Mouse (Mus musculus): ENCODE measurements around the gene Secisbp2.
A peak's percentile ranks its signal among the peaks of the same experiment; 100 is the strongest.
"Not testable (repeated sequence)": the region's sequence is repeated elsewhere in the genome, so short reads cannot be mapped to it uniquely, and the experiment has no call there.

Gene Secisbp2

DNA sequence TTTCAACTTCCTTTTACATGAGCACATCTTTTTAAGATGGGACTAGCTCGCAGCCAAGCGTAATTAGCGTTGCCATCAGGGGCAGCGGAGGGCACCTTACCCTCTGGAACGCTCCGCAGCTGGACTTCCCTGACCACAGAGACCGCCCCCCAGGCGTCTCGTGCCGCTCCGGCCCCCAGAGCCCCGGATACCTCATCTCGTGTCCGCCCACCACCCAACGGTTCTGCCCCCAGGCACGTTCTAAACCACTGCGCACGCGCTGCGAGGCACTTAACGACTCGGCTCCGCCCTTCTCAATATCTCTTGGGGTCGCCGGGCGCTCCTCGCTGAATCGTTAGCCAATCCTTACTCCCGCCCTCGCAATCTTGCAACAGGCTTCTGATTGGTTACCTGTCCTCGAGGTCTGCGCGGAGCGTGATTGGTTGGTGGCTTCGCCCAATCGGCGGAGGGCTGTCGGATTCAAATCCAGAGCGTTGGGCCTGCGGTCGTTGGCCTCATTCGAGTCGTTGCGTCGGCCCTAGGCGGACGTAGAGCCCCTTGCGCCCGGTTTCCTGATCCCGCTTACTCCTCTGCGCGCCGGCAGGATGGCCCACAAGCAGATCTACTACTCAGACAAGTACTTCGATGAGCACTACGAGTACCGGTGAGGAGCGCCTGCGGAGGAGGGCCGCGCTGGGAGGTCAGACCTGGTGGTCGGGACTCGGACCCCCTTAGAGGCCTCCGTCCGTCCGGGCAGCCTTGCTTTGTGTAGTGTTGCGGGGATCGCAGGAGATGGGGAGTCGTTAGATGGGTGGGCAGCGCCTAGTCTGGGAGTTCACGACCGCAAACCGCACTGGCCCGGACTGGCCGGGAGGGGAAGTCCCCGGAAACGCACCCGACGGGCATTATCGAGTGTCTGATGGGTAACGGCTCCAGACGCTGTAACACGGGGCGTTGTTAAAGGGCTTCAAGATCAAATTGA, 6.4 kb upstream of the Secisbp2 start, which contains the start of gene Cks2:
TSS of gene Cks2 (plus strand) at position 404 of the 961 bp plus-strand sequence.
- peak; percentile 98 for DNase-seq

DNA sequence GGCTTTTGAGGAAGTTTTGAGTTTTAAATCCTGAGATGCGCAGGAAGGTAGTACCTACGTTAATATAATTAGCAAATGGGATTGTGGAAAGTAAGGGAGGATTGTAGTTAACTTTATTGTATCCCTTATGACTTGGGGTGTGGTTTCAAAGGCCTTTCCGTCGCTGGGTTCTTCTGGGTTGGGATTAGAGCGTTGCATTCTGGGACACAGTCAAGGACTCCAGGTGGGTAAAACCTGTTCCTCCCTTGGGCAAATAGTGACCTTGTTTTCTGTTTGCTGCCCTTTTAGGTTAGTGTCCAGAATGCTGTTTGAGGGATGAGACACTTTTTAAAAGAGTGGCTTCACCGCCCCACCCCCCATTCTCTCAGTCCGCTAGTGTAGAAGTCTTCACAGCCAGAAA, 5.6 kb upstream of the Secisbp2 start:
- no peak for DNase-seq

DNA sequence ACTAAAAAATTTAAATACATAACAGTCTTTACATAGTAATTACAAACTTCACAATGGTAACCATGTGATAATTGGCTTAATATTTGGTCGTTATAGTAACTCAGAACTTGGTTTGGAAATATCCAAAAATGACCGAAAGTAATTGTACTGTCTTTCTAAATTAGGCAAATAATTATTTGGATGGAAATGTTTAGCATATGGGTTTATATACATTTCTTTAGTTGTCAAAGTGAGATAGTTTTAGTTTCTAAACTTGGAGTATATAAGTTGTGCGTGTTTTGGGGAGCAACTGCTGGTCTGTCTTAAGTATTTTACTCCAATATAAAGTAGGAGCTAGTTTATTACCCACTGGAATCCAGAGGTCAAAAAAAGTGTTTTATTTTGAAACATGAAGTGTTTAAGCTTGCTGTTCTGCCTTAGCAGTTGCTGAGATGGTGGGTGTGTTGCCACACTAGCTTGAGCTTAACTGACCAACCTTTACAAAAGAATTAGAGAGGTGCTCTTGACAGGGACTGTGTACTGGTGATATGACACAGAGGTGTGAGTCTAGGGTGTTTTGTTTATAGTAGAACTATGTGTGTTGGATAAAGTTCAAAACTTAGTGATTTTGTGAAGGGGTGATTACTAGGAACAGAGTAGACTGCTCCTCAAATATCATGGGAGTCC, 5.0 kb upstream of the Secisbp2 start:
- DNase-seq: no peak

DNA sequence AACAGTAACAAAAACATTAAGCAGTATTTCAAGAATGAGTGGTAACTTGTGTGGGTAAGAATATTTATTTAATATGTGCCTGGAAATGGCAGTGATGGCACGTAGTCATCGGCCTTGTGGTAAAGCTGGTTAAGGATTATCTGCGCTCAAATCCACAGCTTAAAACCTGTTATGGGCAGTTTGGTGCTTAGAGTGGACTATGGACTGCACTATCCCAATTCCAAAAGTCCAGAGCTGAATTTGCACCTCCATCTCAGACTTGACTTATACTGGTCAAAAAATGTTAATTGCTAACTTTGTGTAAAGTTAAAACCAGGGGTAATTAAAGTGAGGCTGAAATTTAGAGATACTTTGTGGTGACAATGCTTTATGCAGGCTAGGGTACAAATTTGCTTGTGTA, 3.7 kb upstream of the Secisbp2 start:
- DNase-seq: no peak

DNA sequence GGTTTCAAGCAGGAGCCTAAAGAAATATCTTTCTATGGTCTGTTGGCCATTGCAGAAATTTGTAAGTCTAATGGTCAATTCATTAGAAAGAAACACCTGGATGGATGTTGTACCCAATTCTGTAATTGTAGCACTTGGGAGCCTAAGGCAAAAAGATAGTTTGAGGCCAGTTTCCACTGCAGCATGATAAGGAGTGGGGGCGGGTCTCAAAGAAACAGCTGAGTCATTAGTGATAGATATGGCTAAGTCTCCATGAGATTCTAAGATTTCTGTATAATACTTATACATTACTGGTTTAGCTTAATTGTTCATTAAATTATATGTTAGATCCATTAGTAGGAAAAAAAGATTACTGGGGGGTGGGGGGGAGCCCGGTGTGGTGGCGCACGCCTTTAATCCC, 3.3 kb upstream of the Secisbp2 start:
- DNase-seq: no peak

DNA sequence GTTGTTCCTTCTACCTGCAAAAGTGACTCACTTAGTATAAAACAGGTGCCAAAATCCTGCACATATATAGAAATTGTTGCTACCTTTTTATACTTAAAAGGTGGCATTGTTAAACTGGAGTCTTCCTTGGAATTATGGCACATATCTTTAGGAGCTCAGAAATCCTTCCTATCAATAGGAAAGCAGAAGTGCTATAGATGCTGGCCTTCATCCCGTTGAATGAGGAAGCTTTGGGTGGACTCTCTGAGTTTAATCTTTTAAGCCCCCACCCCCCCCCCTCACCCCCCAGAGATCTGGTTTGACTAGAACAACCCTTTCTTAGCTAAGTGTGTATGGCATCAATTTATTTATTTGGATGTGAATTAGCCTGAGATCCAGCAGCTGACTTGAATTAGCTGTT, 1.8 kb upstream of the Secisbp2 start:
- DNase-seq: no peak

DNA sequence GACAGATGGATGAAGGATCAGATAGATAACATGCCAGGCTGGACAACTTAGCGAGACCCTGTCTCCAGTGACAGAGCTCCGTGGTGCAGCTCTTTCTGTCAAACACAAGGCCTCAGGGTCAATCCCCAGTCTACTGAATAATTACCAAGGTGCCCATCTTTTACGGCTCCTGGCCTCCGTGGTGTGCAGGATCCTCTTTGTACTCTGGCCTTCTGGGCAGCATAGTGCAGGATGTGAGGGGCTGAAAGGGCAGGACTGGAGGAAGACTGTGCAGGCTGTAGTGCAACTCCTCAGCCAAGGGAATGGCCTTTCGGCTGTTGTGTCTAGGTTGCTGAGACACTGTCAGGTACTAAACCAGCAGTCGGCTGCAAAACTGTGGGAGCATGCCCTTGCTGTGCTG, 1.7 kb downstream of the Secisbp2 start:
- no peak for DNase-seq

DNA sequence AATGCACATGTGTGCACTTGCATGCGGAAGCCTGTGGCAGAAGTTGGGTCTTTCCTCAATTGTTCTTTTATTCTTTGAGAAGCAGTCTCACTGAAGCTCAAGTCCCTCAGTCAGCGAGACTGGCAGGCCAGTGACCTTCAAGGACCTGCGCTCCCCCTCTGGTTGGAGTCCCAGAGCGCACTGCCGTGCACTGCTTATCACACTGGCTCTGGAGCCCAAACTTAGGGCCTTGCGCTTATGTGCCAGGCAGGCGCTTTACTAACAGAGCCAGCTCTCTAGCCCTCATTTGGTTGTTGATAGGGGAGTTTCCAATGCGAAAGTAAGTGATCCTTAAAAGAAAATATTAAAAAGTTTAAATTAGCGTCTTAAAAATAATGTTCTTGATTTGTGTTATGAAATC, 2.5 kb downstream of the Secisbp2 start:
- DNase-seq: no peak

DNA sequence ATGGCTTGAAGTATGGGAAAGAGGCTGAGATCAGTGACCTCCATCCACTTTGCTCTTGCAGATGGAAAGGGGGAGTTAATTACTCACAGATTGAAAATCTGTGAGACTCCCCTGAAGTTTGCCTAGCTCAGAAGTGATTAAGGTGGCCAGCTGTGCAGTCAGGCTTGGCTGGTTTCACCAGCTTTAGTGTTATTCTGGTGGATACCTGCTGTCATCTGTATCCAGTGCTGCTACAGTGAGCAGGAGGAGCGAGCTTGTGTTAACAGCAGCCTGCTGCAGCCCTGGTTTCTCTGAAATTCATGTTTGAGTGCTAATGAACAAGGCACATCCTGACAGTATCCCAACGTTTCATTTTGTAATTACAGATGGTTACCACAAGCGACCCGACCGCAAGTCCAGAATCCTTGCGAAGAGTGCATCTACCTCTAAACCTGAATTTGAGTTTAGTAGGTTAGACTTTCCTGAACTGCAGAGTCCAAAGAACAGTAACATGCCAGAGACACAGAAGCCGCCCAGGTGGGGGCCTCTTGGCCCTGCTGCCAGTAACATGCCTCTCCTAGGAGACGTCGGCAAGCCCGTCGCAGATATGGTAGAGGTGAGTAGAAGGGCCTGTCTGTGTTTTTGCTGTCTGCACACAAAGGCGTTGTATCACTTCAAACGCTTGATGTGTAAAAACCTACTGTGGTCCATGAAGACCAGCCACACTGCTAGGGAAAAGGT, 5.2 kb downstream of the Secisbp2 start:
- DNase-seq: no peak

DNA sequence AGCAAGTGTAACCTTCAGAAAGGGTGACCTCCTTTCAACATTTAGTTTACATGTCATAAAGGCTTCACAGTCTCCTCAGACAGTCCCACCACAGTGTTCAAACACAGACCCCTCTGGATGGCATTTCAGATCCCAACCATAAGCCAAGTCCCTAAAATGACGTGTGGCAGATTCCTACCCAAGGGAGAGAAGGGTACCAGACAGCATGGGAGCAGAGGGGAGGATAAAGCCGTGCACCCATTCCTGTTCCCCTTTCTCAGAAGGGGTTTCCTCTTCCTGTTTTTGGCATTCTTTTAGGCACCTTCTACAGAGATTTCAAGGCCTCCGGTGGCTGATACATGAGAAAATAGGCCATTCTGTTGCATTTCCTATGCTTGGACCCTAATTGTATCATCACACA, 6.6 kb downstream of the Secisbp2 start:
- no peak for DNase-seq

DNA sequence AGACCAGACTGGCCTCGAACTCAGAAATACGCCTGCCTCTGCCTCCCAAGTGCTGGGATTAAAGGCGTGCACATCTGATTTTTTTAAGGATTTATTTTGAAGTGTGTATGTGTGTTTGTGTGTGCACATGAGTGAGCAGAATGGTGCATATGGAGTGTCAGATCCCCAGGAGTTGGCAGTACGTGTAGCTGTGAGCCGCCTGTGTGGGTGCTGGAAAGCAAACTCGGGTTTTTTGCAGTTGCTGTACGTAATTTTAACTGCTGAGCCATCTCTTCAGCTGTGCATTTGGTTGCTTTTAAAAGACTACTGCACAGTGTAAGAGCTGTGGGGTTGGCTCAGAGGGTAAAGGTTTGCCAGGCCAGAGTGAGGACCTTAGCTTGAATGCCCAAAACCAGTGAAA, 8.1 kb downstream of the Secisbp2 start:
- no peak for DNase-seq

DNA sequence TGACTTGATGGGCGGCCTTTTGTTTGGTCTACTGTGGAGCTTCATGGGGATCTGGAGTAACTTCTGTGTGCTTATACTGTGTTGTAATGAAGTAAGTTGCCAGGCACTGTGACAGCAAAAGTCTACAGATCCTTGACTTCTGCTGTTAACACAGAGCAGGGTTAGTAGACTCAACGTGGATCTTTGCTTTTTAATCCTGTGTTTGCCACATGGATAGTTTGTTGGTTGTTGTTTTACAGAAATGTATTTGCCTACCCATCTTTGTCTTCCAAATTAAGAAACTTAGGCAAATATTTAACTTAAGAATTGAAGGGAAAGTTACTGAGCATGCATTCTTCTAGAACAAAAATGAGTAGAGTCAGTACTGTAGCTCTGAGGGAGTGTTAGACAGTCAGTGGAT, 12.1 kb downstream of the Secisbp2 start:
- no peak for DNase-seq

DNA sequence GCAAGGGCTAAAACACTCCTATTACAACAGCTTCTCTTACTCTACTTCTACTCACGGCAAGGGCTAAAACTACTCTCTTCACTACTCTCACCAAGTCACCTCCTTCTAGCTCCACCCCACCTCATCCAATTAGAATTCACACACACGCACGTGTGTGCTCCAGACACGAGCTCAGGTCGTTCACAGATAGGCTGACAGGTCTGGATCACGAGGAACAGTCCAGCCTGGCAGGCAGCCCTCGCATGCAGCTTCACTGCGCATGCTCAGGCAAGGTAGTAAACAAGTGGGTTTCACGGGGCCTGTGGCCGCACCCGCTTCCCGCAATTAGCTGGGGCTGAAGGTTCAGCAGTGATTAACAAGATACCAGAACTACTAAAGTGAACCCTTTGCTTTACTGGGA, 16.7 kb downstream of the Secisbp2 start:
- not testable (repeated sequence) for DNase-seq

DNA sequence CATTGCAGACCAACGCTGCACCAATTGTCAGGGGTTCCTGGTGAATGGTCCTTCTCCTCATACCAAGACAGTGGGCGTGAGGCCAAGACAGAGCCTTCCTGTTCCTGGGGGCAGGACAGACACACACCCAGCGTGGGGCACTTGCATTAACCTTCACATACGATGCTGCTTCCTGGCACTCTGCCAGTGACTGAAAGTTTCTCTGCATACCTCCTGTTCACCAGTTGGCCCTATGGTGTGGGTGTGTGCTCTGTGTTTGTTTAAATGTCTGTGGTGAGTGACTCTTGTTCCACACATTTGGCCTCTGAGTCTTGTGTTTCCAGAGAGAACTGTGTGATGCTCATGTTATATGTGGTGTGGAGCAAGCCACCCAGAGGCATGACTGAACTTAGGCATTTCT, 25.1 kb downstream of the Secisbp2 start:
- DNase-seq: no peak

DNA sequence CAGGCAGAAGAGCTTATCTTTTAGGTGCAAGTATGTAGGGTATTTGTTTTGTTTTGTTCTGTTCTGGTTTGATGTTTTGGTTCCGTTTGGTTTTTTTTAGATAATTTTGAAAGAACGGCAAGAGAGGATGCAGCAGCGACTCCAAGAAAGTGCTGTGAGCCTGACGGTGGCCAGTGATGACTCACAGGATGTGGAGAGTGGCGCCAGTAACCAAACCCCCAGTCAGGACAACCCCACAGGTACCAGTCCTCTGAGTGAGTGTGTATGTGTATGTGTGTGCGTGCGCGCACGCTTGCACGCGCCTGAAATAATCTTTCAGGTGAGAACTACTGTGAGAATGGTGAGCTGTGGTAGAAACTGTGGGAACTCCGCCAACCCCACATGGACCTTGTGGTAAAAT, 25.5 kb downstream of the Secisbp2 start:
- DNase-seq: no peak

DNA sequence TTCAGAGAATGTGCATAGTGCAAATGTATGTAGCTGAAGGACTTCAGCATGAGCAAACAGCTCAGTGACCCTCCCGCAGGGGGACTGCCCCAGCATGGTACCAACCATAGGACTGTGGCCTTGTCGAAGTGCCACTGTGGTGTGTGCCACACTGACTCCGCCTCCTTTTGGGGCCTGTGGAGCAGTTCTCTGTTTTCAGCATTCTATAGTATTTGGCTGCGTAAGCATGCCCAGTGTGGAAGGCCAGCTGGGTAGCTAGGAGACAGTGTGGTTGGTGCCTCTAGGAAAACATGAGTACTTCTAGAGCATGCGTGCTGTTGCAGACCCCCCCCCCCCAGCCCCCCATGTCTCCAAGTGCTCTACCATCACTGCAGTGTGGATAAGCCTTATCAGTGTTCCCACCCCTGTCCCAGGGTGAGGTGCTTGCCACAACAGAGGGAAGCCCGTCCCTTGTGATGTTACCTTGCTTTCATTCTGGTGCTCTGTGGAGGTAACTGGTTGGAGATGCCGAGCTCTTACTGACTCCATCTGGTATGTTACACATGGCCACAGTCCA, 26.2 kb downstream of the Secisbp2 start:
- DNase-seq: no peak

DNA sequence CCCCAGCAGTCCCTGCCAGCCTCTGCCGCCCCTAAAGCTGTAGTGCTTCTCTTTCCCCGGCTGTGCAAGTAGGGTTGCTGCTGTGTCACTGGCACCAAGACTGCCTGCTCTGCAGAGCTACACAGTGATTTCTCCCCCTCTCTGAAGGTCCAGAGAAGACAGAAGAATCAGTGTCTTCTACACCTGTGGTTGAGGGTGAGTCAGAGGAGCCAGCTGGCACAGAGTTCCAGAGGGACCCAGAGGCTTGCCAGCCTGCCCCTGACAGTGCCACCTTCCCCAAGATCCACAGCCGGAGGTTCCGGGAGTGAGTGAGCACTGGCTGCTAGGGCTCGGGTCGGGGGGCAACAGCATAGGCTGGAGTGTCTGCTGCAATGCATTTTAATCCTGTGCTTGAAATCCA, 27.2 kb downstream of the Secisbp2 start:
- no peak for DNase-seq

DNA sequence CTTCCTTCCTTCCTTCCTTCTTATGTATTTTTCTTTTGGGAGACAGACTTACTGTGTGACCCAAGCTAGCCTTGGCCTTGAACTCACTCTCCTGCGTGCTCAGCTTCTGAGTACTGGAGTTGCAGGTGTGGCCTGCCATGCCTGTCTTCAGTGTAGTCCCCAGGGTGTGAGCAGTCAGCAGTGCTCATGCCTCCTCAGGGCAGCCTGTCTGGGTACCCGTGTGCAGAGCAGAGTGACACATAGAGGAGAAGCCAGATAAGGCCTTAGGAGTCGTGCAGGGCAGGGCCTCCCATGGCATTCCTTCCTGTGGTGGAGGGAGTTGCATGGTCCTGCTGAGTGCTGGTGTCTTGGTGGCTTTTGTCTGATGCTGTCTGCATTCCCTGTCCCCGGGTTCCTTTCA, 27.8 kb downstream of the Secisbp2 start:
- no peak for DNase-seq

DNA sequence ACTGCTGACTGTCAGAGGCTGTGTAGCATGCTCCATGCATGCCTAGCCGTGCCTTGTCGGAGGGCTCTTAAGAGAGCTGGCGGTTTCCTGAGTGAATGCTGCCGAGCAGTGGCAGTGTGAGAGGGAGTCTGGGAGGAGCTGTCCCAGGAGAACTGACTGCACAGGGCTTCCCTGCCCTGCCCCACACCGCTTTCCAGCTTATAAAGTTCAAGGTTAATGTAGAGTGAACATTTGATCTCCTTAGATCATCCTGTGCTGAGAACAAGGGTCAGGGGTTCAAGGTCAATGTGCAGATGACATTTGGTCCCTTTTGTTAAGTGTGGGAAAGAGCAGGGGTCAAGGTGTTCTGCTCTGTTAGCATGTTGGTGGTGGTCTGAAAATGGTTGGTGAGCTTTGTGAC, 29.6 kb downstream of the Secisbp2 start:
- DNase-seq: no peak

DNA sequence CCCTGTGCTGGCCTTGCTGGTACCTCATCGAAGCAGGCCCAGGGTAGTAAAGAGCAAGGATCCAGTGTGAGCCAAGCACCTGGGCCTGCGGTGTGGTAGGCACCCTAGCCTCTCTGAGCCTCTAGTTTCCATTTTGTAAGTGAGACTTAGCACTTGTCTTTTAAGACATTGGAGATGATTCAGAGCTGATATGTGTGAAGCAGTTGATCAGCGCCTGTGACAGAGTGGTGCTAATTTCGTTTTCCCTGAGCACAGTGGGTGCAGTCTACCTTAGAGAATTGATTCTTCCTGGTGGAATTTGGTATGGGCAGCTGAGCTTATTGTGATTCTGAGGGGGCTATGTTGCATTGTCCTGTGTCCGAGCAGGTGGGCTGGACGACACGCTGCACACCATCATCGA, 30.1 kb downstream of the Secisbp2 start:
- no peak for DNase-seq

DNA sequence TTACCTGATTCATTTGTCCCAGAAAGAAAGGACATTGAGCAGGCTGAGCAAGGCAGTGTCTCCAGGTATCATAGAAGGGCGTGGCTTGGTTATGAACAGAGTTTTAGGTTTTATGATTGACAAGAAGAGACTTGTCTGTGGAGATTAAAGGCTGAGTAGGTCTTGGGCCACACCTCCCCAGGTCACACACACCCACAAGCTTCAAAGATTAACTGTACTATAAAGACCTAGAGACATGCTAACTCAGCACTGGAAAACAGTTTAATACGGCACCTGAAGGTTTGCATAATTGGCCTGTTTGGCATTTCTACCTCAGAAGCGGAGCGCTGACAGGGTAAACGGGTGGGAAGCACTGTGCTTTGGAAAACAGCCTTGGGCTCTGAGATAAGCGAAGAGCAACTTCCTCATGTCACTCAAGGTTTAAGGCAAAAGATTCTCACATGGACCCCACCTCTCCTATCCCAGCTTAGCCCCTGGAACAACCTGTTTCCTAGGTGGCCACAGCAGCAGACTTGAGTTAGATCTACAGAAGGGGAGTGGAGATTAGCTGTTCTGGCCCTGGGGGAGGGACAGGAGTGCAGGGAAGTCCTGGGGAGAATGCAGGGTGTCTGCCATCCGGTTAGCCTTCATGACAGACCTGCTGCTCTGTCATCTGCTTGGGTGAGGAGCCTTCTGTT, 33.9 kb downstream of the Secisbp2 start:
- no peak for DNase-seq

DNA sequence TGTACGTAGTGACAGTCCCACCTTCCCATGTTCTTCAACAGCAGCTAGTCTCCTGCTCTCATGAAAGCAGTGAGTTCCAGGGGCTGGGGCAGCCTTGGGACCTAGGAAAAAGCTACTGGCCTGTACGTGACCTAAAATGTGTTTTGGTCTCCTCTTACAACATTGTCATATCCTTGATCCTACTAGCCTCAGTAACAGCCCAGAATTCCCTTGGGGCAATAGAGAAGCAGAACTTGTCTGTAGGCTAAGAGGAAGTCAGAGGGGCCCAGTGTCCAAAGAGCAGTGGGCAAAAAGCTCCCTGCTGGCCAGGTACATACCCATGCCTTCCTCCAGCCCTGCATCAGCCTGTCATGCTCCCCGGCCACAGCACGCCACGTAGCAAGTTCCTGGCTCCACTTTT, 35.5 kb downstream of the Secisbp2 start:
- DNase-seq: no peak

DNA sequence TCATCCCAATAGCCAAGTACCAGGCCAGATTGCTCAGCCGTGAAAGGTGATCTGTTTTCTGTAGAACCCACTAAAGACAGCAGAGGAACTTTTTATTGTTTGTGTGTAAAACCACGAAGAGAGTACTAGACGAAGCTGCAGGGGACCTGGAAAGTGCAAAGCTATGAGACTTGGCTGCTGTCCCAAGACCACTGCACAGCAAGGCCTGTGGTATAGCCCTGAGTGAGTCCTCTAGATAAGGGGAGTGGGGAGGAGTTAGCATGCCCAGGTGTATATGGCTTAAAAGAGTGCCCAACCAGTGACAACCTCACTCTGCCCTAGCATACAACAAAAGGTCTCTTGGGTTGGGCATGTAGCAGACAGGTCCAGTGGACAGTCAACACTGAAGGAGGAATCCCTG, 37.2 kb downstream of the Secisbp2 start:
- DNase-seq: no peak
